Mouse (Mus musculus) kidney, embryonic 15.5 days (tissue): ENCODE results near the gene Dmd. TPM values are rescaled to one million over a fixed set of nuclear protein-coding genes. Genes with fewer than 3 reads are reported as not detected.
"Not testable (repeated sequence)": the region's sequence is repeated elsewhere in the genome, so short reads cannot be mapped to it uniquely, and the experiment has no call there.

Experiments
- ATAC-seq: fragments of 200-750 bp; cut with Nextera tagmentation; replicated peaks from 2 replicates; pipeline ENCODE4 v1.8.0; 2017; ENCODE audit warnings: moderate TSS enrichment; ENCODE audit not compliant: low FRiP score
- H3K27ac ChIP-seq: fragments of 300-500 bp; sonication (generic); 2 replicates; pipeline ENCODE4 v1.5.1; 2015; ENCODE audit warnings: mild to moderate bottlenecking, inconsistent platforms
- H3K27me3 ChIP-seq: fragments of 300-500 bp; sonication (generic); 2 replicates; pipeline ENCODE4 v1.6.1; 2015; ENCODE audit warnings: inconsistent platforms
- H3K36me3 ChIP-seq: fragments of 300-500 bp; sonication (generic); 2 replicates; pipeline ENCODE4 v1.6.1; 2015; ENCODE audit warnings: inconsistent platforms
- H3K4me1 ChIP-seq: fragments of 300-500 bp; sonication (generic); 2 replicates; pipeline ENCODE4 v1.6.1; 2015; ENCODE audit warnings: inconsistent platforms
- H3K4me2 ChIP-seq: fragments of 300-500 bp; sonication (generic); 2 replicates; pipeline ENCODE4 v1.6.1; 2015; ENCODE audit warnings: moderate library complexity, mild to moderate bottlenecking, inconsistent platforms
- H3K4me3 ChIP-seq: fragments of 300-500 bp; sonication (generic); replicated peaks from 2 replicates; pipeline ENCODE4 v1.5.1; 2015; ENCODE audit warnings: mild to moderate bottlenecking, inconsistent platforms
- H3K9ac ChIP-seq: fragments of 300-500 bp; sonication (generic); 2 replicates; pipeline ENCODE4 v1.6.1; 2015; ENCODE audit warnings: mild to moderate bottlenecking, inconsistent platforms
- H3K9me3 ChIP-seq: fragments of 300-500 bp; sonication (generic); replicated peaks from 2 replicates; pipeline ENCODE4 v1.6.1; 2016; ENCODE audit warnings: inconsistent platforms
- WGBS: fragments of 180-500 bp; shearing (Covaris S2); methylation state at CpG from one replicate; pipeline ENCODE4 v1.1.7; 2015; ENCODE audit warnings: mixed read lengths; 5-methylcytosine and 5-hydroxymethylcytosine counted together
- polyA plus RNA-seq: library from polyadenylated mRNA; unstranded; fragments of >200 nt; fragmentation: Nextera tagmentation; extraction: Ambion mirVana; gene quantifications from 2 replicates; pipeline ENCODE4 v1.2.1, GENCODE M21; 2015

Gene Dmd
- polyA plus RNA-seq, 1 experiment from 2014 or later: 27.3 TPM

DNA sequence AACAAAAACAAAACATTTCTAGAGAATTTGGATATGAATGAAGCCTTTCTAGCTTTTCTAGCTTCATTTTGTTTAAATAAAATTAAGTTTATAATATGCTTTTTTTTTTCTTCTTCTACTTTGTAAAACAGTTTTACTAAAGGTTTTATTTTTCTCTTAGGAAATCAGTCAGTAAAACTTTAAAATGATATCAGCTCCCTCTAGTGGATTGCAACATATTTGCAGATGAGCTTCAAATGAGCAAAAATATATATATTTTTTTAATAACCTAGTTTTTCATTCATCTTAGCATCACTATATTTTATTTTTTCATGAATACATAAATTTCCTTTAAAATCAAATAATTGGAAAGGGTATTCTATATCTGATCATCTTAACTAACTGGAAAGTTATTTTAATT, 838.7 kb downstream of the Dmd start:
- Histone ChIP-seq H3K9me3 (no peaks in the 10 kb centered on the region), H3K4me1 (no peaks in the 10 kb centered on the region), H3K4me2 (no peak overlapping the region), H3K4me3 (no peak overlapping the region), H3K9ac (no peak overlapping the region), H3K27me3 (no peaks in the 10 kb centered on the region), H3K27ac (no peak overlapping the region), H3K36me3 (no peaks in the 10 kb centered on the region)
- ATAC-seq: no peak

DNA sequence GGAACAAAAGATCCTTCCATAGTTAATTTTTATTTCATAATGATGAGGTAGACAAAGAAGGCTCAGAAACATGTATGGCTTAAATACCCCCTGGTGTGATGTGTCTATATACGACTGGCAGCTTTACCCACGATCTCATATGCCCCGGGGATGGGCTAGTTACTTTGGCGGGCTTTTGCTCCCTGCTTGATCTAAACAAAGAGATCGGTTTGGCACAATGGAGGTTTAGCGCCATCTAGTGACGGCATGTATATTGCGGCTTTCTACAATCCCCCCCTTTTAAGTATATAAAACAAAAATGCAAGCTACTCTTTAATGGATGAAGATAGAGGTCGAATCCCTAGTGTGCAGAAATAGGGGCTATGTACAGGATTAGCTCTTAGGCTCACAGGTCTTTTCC, 918.8 kb downstream of the Dmd start:
- not testable (repeated sequence) for H3K27me3 ChIP-seq, H3K9me3 ChIP-seq, H3K4me3 ChIP-seq, H3K4me2 ChIP-seq, H3K9ac ChIP-seq, H3K36me3 ChIP-seq, H3K4me1 ChIP-seq, ATAC-seq, H3K27ac ChIP-seq
- WGBS: 56% methylated on average over 9 of the region's 9 CpGs

DNA sequence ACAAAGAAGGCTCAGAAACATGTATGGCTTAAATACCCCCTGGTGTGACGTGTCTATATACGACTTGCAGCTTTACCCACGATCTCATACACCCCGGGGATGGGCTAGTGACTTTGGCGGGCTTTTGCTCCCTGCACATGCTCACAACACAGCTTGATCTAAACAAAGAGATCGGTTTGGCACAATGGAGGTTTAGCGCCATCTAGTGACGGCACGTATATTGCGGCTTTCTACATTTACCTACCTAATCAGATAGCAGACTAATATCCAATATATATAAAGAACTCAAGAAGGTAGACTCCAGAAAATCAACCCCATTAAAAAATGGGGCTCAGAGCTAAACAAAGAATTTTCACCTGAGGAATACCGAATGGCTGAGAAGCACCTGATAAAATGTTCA, 926.7 kb downstream of the Dmd start:
- 81% methylated on average over 11 of the region's 11 CpGs for WGBS
- not testable (repeated sequence) for H3K36me3 ChIP-seq, H3K9ac ChIP-seq, H3K9me3 ChIP-seq, H3K4me3 ChIP-seq, H3K27me3 ChIP-seq, H3K27ac ChIP-seq, ATAC-seq, H3K4me2 ChIP-seq, H3K4me1 ChIP-seq

DNA sequence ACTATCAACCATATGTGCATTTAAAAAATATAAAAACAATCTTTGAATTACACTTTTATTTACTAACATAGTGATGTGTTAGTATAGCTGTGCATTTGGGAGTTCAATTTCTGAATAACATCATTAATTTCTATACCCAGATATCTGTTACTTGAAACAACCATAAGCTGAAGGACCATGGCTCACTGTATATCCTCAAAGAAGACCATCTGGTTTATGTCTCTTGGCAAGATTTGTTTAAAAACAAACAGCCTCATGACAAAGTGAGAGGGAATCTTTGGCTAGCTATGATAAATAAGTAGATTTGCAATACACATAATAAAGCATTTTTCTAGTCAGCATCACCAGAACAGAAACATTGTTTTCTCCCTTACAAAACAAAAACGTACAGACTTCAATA, 1027.2 kb downstream of the Dmd start:
- no peak overlapping the region for H3K9ac ChIP-seq
- no peaks in the 10 kb centered on the region for H3K36me3 ChIP-seq
- H3K4me1 ChIP-seq: no peaks in the 10 kb centered on the region
- no peaks in the 10 kb centered on the region for H3K27me3 ChIP-seq
- H3K4me2 ChIP-seq: no peak overlapping the region
- 56% methylated on average over 1 of the region's 1 CpGs for WGBS
- no peak for ATAC-seq
- H3K9me3 ChIP-seq: no peaks in the 10 kb centered on the region
- H3K4me3 ChIP-seq: no peak overlapping the region
- no peak overlapping the region for H3K27ac ChIP-seq

DNA sequence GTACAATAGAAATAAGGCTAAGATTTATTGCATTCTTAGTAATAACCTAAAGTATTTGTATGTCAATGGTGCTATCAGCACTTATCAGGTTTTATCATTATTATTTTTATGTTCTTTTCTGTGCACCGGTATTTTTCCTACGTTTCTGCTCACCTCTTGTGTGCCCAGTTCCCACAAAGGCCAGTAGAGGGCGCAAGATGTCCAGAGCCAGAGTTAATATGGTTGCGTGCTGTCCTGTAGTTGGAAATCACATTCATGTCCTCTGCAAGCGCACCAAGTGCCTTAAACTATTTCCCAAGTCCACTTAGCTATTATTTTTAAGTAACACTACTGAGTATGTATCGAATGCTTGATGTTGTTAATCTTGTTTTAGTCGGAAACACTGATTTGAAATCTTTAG, 1052.6 kb downstream of the Dmd start:
- no peak for ATAC-seq
- no peaks in the 10 kb centered on the region for H3K27me3 ChIP-seq

DNA sequence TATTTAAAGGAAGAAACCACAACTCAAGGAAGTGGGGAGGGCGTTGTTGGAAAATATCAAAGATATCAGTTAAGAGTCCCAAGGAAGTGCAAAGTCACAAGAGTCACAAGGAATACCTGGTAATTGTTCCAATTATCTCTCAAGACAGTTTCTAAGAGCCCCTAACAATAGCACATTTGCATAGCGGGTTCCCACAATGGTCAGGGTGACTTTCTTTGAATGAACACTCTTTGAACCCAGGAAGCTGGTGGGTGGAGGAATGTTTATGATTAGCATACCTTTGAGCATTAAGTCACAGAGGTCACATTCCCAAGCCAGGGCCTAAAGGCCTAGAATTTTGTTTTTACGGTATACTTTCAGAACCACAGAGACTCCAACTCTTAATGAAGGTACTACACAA, 1113.8 kb downstream of the Dmd start:
- H3K4me1 ChIP-seq, H3K9ac ChIP-seq, H3K27me3 ChIP-seq, ATAC-seq, H3K4me2 ChIP-seq, H3K4me3 ChIP-seq, H3K27ac ChIP-seq, H3K9me3 ChIP-seq, H3K36me3 ChIP-seq: not testable (repeated sequence)
- WGBS: 94% methylated on average over 3 of the region's 3 CpGs

More for the DNA sequence above, 1052.6 kb downstream of the Dmd start:
- no peaks in the 10 kb centered on the region for H3K4me1 ChIP-seq
- no peaks in the 10 kb centered on the region for H3K36me3 ChIP-seq
- 46% methylated on average over 7 of the region's 7 CpGs for WGBS
- H3K9ac ChIP-seq: no peak overlapping the region
- H3K4me2 ChIP-seq: no peak overlapping the region
- no peaks in the 10 kb centered on the region for H3K9me3 ChIP-seq
- no peak overlapping the region for H3K27ac ChIP-seq
- no peak overlapping the region for H3K4me3 ChIP-seq

DNA sequence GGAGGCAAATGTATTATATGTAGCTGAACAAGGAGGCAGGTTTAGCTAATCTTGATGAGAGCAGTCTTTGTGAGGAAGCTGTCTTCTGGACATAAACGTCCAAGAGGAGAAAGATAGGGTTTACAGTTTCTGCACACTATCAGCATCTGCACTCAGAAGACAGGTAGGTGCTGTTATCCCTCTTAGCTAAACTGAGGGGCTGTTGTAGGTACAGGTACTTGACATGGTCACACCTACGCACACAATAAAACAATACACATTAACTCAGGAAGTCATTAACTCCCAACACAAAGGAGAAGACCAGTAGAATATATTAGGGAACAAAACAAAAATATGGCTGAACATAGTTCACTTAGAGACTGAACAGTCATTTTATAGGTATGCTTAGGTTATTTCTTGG, 1217.2 kb downstream of the Dmd start:
- Histone ChIP-seq H3K9ac (no peak overlapping the region), H3K4me2 (no peak overlapping the region), H3K36me3 (no peaks in the 10 kb centered on the region), H3K4me3 (no peak overlapping the region), H3K9me3 (no peaks in the 10 kb centered on the region), H3K27ac (no peak overlapping the region), H3K27me3 (no peaks in the 10 kb centered on the region), H3K4me1 (no peaks in the 10 kb centered on the region)
- no peak for ATAC-seq
- WGBS: 72% methylated on average over 2 of the region's 2 CpGs

DNA sequence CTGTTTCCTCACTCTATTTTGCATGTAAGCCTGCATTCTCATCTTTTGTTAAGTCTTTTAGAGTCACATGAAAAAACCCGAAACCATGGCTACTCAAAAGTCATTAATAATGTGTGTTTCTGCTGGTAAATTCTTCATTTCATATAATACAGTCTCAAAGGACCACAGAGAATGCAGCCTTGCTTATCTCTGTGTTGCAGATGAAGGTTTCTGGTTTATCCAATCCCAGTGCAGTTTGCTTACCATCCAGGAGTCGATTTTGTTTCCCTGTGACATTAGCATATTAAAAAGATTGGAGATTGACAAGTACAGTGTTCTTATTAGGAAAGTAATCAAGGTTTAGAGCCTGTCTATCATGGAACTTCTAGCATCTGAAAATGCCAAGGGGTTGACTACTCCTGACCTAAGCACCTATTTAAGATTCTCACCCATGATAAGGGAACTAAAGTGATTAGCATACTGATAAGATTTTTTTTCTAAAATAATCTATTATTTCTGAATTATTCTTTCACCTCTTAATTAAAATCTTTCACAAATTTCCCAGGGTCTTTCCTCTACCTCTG, 1292.7 kb downstream of the Dmd start:
- WGBS: 60% methylated on average over 2 of the region's 2 CpGs
- Histone ChIP-seq H3K27me3 (no peaks in the 10 kb centered on the region), H3K27ac (no peak overlapping the region), H3K4me2 (no peak overlapping the region), H3K4me1 (no peaks in the 10 kb centered on the region), H3K9ac (no peak overlapping the region), H3K4me3 (no peak overlapping the region), H3K9me3 (no peaks in the 10 kb centered on the region), H3K36me3 (no peaks in the 10 kb centered on the region)
- no peak for ATAC-seq

DNA sequence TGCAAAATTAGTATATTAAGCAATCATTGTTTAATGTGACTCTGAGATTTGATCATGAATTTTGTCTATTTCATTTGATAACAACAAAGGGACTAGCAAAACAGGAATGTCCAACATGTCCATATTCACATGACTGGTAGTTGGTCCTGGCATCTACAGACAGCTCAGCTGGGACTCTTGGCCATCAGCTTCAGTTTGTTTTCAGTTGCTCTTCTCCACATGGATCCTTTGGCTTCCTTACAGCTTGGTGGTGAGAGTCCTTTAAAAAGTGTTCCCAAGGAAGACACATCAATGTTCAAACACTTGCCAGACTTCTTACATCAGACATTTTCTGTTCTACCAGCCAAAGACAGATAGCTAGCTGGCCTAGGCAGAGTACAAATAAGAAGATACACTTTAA, 1381.9 kb downstream of the Dmd start:
- Histone ChIP-seq H3K36me3 (no peaks in the 10 kb centered on the region), H3K9me3 (no peaks in the 10 kb centered on the region), H3K4me2 (no peak overlapping the region), H3K9ac (no peak overlapping the region), H3K4me3 (no peak overlapping the region), H3K27me3 (no peaks in the 10 kb centered on the region), H3K27ac (no peak overlapping the region), H3K4me1 (no peaks in the 10 kb centered on the region)
- no peak for ATAC-seq

DNA sequence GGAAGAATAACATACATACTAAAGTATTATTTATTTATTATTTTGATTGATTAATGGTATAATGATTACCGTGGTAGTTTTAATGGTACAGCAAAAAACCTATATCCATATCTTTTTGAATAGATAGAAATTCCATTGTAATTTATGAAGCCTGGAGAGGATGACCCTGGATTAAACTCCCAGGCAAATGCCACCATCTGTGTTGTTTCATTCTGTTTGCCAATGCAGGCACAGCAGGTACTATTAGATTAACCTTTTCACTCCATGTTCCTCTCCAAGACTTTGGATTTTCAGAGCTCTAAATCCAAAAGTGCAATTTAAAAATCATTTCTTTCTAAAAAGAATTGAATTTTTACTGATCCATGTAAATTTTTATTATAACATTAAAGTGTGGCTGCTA, 1383.5 kb downstream of the Dmd start:
- no peaks in the 10 kb centered on the region for H3K9me3 ChIP-seq
- H3K9ac ChIP-seq: no peak overlapping the region
- H3K4me1 ChIP-seq: no peaks in the 10 kb centered on the region
- no peak overlapping the region for H3K4me2 ChIP-seq
- H3K36me3 ChIP-seq: no peaks in the 10 kb centered on the region
- no peak overlapping the region for H3K27ac ChIP-seq
- 83% methylated on average over 1 of the region's 1 CpGs for WGBS
- no peak overlapping the region for H3K4me3 ChIP-seq
- no peaks in the 10 kb centered on the region for H3K27me3 ChIP-seq
- ATAC-seq: no peak

DNA sequence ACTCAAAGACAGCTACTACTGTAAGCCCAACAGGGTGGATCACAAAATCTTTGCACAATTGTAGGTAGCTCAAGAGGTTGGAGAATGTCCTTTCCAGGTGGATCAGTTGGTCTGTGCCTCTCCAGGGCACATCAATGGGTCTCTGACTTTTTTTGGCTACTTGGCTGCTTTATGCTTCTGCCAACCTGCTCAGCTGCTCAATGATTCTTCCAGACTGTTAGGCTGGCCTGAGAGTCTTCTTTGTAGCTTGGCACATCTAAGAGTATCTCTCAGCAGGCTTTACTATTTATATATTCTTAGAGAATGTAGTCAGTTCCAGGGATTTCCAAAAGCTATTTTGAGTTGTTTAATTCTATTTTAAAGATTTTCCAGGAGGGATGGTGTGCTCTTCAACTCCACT, 1416.3 kb downstream of the Dmd start:
- H3K9ac ChIP-seq: no peak overlapping the region
- no peak overlapping the region for H3K27ac ChIP-seq
- no peak for ATAC-seq
- no peaks in the 10 kb centered on the region for H3K36me3 ChIP-seq
- no peaks in the 10 kb centered on the region for H3K9me3 ChIP-seq
- H3K27me3 ChIP-seq: no peaks in the 10 kb centered on the region
- H3K4me1 ChIP-seq: no peaks in the 10 kb centered on the region
- no peak overlapping the region for H3K4me3 ChIP-seq
- no peak overlapping the region for H3K4me2 ChIP-seq

DNA sequence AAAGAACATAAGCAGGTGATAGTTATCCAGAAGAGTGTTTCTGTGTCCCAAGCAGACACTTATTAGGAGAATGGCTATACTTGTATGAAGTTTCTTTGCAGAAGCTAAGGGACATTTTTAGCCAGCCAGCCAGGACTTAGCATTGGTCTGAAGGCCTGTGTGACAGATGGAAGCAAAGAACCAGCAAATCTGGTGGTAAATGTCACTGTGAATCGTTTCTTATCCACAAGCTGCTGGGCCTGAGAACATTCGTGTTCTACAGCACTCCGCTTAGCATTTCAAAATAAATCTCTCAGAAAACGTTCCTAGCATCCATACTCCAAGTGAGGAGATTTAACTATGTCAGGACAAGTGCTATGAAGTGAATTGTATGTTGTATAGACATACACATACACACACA, 1486.9 kb downstream of the Dmd start:
- no peak overlapping the region for H3K9ac ChIP-seq
- H3K36me3 ChIP-seq: no peaks in the 10 kb centered on the region
- no peak overlapping the region for H3K4me3 ChIP-seq
- no peak overlapping the region for H3K27ac ChIP-seq
- 0 out of 2 replicates have a peak, but pooled peaks cover 3% of the 10 kb centered on the region for H3K27me3 ChIP-seq
- H3K4me1 ChIP-seq: no peaks in the 10 kb centered on the region
- 77% methylated on average over 4 of the region's 4 CpGs for WGBS
- H3K9me3 ChIP-seq: no peaks in the 10 kb centered on the region
- no peak for ATAC-seq
- no peak overlapping the region for H3K4me2 ChIP-seq

DNA sequence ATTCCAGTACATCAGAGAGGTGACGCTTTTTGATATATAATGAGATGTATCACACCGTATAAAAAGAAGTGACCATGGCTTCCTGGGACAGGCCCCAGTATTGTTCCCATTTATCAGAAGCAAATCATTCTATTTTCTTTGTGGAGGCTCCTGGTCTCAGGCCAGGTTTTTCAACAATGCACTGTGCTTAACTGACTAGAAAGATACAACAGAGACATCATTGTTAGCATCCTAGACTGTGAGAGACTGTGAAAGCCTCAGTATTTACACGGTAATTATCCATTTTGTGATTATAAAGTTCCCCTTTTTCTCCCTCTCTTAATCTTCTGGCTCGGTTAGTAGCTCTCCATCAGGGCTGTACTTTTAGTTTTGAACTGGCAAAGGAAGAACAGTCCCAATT, 1487.9 kb downstream of the Dmd start:
- WGBS: 85% methylated on average over 4 of the region's 4 CpGs
- no peaks in the 10 kb centered on the region for H3K36me3 ChIP-seq
- H3K4me2 ChIP-seq: no peak overlapping the region
- H3K4me1 ChIP-seq: no peaks in the 10 kb centered on the region
- H3K27me3 ChIP-seq: 0 out of 2 replicates have a peak, but pooled peaks cover 3% of the 10 kb centered on the region
- H3K9me3 ChIP-seq: no peaks in the 10 kb centered on the region
- no peak overlapping the region for H3K27ac ChIP-seq
- ATAC-seq: no peak
- H3K4me3 ChIP-seq: no peak overlapping the region
- H3K9ac ChIP-seq: no peak overlapping the region
